Mouse (Mus musculus) ovary, adult 18-20 months (tissue): Measurements from ENCODE around the gene Zcchc13.
A peak's percentile ranks its signal among the peaks of the same experiment; 100 is the strongest.

Source experiments
- DNase-seq: peaks from one replicate; pipeline ENCODE4 v3.0.0; 2022; ENCODE audit warnings: low spot score, mixed read lengths

The Zcchc13 gene

DNA sequence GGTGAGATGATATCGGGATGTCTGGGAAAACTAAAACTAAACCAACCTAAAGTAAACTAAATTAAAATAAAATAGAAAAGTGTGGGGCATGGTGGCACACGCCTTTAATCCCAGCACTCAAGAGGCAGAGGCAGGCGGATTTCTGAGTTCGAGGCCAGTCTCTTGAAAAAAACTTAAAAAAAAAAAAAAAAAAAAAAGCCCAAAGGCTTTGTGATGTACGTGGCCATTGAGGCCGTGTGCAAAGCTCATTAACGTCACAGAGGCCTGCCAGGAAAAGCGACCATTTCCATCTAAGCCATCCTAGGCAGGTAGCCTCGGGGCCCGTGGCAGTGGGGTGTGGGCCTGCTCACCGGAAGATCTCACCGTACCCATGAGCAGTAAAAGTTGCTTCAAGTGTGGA lies at the start of gene Zcchc13:
Zcchc13 (plus strand) TSS at position 284 of the 400 bp plus-strand sequence.
- no peak for DNase-seq

DNA sequence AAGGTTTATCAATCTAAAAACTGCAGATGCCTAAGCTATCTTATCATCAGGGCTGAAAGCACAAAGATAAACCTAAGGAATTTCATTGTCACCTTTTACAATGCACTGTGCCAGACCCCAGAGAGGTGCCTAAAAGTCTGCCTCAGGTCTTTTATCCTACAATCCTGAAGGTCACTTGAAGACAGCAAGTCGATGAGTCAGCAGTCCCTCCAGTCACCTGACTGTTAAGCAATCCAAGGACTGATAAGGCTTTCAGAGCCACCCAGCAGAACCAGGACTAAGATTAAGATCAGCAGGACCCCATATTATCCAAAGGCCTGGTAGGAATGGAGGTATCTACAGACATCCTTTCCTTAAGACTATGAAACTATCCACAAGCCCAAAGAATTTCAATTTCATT lies 46.1 kb upstream of the Zcchc13 start:
- DNase-seq, result no peak

DNA sequence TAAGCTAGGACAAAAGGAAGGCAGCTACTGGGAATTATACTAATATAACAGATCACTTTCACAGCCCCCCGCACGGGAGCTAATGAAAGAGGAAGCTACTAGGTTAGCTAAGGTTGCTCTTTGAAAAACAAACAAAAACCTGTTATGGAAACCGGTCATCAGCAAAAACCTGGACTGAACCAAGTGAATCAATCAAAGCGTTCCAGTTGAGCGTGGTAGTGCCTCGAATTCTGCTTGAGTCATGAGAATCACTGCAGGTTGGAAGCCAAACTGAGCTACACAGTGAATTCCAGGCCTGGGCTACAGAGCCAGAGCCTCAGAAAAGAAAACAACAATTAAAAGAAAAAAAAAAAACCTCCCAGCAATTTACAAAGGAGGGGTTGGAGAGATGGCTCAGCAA lies 38.3 kb upstream of the Zcchc13 start:
- DNase-seq, result no peak

DNA sequence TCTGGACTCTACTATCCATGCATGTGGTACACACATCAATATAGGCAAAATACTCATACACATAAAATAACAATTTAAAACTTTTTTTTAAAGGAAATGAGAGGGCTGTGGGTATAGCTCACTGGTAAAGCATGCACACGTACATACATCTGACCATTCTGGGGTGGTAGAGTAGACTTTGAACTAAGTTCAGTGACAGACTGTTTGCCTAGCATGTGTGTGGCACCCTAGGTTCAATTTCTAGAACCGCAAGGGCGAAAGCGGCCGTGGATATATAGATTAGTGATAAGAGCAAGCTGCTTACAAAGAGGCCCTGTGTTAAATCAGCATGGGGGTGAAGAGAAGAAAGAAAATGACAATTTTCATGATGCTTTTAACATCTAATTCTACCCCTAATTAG lies 27.8 kb upstream of the Zcchc13 start:
- no peak for DNase-seq

GRCm38 (mm10) chrX:103604211-103604610 lies 26.2 kb upstream of the Zcchc13 start:
- DNase-seq, result no peak

GRCm38 (mm10) chrX:103605473-103605872 lies 24.9 kb upstream of the Zcchc13 start:
- no peak for DNase-seq

DNA sequence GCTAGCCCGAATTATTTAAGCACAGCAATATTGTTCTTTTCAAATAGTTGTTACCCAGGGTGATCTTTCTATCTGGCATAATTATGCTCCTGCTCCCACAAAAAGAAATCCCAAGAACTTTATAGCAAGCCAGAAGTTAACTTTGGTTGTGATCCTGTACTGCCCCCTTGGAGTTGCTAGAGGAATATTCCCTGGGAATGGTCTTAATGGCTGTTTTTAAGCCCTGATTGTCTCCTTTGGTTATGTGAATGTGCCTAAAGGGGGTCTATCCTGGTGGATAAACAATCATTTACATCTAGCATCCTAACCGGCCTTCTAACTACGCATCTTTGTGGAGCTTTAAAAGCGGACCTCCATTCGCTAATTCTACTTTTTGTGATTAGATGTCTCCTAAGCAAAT lies 20.0 kb upstream of the Zcchc13 start:
- no peak for DNase-seq

DNA sequence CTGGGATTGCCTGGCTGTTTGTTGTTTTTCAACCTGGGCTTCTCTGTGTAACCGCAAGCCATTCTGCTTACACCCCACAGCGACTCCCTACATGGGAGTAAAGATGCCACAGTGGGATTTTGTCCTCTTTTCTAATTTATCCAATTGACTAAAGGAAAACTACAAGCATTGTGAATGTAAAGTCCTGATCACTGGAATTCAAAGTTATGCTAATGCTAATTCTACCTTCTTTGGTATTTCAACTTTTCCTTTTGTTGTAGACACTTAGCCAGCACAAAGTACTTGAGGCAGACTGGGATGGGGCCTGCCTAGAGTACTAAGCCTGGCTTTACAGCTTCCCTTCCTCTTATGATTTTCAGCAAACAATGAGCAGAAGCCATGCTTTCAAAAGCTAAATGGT lies 18.9 kb upstream of the Zcchc13 start:
- DNase-seq, result no peak

DNA sequence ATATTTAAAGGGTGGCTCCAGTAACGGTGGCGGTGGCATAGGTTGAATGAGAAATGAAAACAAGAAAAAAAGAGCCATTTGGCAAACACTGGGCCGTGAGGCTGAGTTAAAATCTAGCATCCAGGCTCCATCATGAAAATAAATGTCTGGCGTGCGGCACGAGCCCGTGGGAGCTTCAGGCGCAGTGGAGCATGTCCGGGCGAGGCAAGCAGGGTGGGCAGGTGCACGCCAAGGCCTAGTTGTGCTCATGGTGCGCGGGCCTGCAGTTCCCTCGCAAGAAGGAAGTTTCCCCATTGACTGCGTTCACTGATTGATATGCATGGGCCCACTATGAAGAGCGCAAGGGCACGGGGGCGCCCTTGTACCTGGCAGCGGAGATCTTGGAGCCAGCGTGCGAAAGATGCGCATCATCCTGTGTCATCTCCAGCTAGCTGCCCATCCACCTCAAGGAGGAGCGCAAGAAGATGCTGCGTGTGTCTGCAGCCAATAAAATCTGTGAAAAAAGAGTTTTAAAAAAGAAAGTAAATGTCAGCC lies 15.6 kb upstream of the Zcchc13 start:
- no peak for DNase-seq

DNA sequence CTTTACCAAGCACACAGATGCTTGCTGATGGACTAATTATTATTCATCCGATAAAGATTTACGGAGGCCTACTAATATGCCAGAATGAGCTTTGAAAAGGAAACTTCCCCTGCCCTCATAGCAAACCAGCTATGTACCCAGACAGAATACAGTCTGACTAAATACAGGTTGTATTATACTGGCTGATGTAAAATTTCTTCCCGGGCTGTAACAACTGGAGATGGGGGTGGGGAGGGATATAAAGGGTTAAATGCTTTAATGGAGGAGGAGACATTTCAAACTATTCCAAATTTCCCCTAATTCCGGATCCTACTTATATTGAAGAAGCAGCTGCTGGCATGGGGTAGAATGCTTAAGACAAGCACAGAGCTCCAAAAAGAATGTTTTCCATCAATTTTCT lies 14.9 kb upstream of the Zcchc13 start:
- no peak for DNase-seq

- no peak for DNase-seq
These were observed 14.2 kb upstream of the Zcchc13 start for GRCm38 (mm10) chrX:103616162-103616535.

- peak; percentile 88 for DNase-seq
These were observed 13.6 kb upstream of the Zcchc13 start for GRCm38 (mm10) chrX:103616536-103617404.

- no peak for DNase-seq
These were observed 12.8 kb upstream of the Zcchc13 start for GRCm38 (mm10) chrX:103617405-103618095.

DNA sequence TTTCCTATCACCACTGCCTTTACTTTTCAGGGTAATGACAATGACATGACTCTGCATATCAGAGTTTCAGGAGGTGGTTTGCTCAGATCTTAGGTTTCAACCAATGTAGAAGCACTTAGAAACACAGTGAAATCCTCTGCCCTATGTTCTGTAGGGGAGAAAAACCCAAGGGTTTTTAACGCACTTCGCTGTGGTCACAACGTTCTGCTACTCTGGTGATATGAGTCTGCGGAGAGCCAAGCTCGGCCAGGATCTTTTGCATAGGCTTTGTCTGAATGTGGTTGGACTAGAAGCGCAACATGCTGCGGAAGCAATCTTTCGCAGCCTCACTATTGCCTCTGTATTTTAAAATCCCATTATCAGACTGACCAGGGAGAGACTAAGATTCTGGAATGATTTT lies 8.6 kb upstream of the Zcchc13 start:
- no peak for DNase-seq

DNA sequence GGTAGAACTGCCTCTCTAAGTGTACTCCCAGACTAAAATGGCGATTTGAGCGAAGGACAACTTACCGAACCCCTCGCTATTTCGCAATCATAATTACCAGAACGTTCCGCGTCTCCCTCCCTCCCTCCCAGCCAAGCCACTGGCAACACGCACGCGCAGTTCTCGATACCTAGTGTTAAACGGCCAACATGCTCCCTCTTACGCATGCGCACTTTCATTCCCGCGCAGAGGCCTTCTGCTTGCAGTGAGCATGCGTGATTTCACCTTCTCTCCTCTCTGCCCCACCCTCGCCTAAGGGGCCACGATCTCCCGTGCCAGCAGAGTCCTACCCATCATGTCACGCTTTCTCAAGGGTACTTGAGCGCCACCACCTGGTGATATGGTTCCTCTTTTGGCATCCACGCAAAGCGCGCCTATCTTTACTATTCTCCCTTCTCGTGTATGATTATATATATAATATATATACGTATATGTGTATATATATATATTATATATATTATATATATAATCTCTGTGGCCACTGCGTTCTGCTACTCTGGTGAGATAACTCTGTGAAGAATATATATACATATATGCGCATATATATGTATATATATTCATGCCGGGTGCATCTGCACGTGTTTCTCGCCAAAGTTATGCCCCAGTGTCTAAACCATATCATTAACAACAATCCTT lies 8.0 kb upstream of the Zcchc13 start:
- peak; percentile 98 for DNase-seq

DNA sequence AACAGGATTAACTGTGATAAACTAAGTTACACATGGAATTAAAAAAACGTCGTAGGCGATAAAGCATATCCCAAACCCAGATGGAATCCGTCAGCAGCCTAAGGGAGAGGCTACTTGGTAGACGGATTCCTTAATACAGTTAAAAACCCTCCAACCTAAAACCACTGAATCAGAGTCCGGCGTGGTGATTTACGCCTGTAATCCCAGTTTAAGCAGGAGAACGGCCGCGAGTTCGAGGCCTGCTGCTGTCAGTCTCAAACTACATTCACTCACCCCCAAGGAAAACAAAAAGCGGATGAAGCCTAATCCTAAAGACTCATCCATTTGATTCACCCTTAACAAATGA lies 7.5 kb upstream of the Zcchc13 start:
- no peak for DNase-seq

GRCm38 (mm10) chrX:103623411-103623845 lies 7.0 kb upstream of the Zcchc13 start:
- DNase-seq, result no peak

DNA sequence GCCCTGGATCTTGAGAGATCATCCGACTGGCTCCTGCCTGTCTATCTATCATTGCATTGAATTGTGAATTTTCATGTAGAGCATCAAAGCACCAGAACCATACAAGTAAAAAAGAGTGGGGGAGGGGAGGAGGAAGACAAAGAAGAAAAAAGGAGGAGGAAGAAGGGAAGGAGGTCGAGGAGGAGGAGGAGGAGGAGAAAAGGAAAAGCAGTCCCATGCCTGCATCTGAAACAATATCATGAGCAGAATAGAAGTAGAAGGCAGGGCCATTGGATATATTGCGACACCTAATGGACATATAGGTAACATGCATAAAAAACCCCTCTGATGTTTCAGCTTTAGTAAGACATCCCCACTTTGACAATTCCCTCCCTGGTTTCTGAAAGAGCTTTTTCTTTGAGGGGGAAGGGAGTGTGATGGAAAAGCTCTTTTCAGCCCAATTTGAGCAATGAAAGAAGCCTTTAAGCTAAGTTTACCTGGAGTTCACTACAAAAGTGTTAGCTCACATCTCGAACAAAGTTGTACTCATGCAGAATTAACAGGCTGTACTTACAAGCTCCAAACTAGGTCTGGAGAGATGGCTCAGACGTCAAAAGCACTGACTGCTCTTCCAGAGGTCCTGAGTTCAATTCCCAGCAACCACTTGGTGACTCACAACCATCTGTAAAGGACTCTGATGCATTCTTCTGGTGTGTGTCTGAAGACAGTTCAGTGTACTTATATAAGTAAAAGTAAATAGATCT lies 5.8 kb upstream of the Zcchc13 start:
- no peak for DNase-seq

GRCm38 (mm10) chrX:103628890-103629289 lies 1.5 kb upstream of the Zcchc13 start:
- DNase-seq, result no peak

- no peak for DNase-seq
These were observed 3.5 kb downstream of the Zcchc13 start for GRCm38 (mm10) chrX:103633895-103634294.

GRCm38 (mm10) chrX:103636021-103636420 lies 5.6 kb downstream of the Zcchc13 start:
- DNase-seq, result no peak

- no peak for DNase-seq
These were observed 8.2 kb downstream of the Zcchc13 start for GRCm38 (mm10) chrX:103638566-103638965.
